In genomic region chr12:107181291-107181690, GRCm38 (mm10) we compare ENCODE assay signal across 11 mouse cellular contexts.
"Had no signal": no experiment of that assay in that cellular context is flagged by ENCODE, and none has a peak within 500 bp of the region (broad histone marks: within the 10 kb centered on the region; RNA-seq: fewer than 3 reads in every experiment).

No protein-coding gene starts in this region.

- H3K9me3 ChIP-seq: limb, embryonic 12.5 days; liver, embryonic 13.5 days; midbrain, embryonic 15.5 days had no signal

- H3K4me1 ChIP-seq: liver, embryonic 13.5 days had no signal

- H3K36me3 ChIP-seq: limb, embryonic 12.5 days; liver, embryonic 13.5 days; midbrain, embryonic 15.5 days had no signal

- ATAC-seq: liver, postnatal 0 days; midbrain, embryonic 15.5 days had no signal

- H3K27me3 ChIP-seq: liver, embryonic 13.5 days; midbrain, embryonic 15.5 days had no signal

- H3K9ac ChIP-seq: limb, embryonic 12.5 days; liver, embryonic 13.5 days; liver, postnatal 0 days; midbrain, embryonic 15.5 days had no signal

- DNase-seq: kidney, adult 8-10 months; kidney, postnatal 25 days; liver; liver, embryonic 13.5 days; liver, postnatal 0 days; lung, postnatal 36 days; thymus, postnatal 4 days had no signal

- H3K27ac ChIP-seq: left cerebral cortex, adult 2 months; limb, embryonic 12.5 days; liver, embryonic 13.5 days; midbrain, embryonic 15.5 days; stomach, postnatal 0 days had no signal

- H3K4me2 ChIP-seq: limb, embryonic 12.5 days; liver, embryonic 13.5 days; midbrain, embryonic 15.5 days had no signal

- H3K4me3 ChIP-seq: left cerebral cortex, adult 2 months; limb, embryonic 12.5 days; liver, embryonic 13.5 days; midbrain, embryonic 15.5 days had no signal
